Mouse (Mus musculus): ENCODE measurements around the gene Dgki. TPM values are rescaled to one million over a fixed set of nuclear protein-coding genes. Genes with fewer than 3 reads are reported as not detected.

The Dgki gene
- total RNA-seq, 1 experiment: 0.94 TPM

GRCm38 (mm10) chr6:37261236-37261852 lies 38.6 kb downstream of the Dgki start:
- no peak overlapping the region for H3K4me3 ChIP-seq (ENCODE audit: insufficient read depth in 1 of 2, low read depth in 1 of 2, low read length in 2 of 2, poor library complexity in 1 of 2, severe bottlenecking in 1 of 2)
- no peak overlapping the region for H3K27ac ChIP-seq (ENCODE audit: insufficient read depth, low read depth, low read length, poor library complexity, severe bottlenecking)
- H3K9me3 ChIP-seq (ENCODE audit: control insufficient read depth, insufficient read depth, low read depth, low read length): no peaks in the 10 kb centered on the region
- H3K9ac ChIP-seq (ENCODE audit: insufficient read depth, low read depth, low read length, poor library complexity, severe bottlenecking): no peak overlapping the region
- no peaks in the 10 kb centered on the region for H3K36me3 ChIP-seq (ENCODE audit: control insufficient read depth, insufficient read depth, low read length, poor library complexity, severe bottlenecking)
- in situ Hi-C loops (cut with MboI; ENCODE audit: low sequenced_read_pairs in 2 of 2, unreplicated experiment in 2 of 2): no loop called here
- no peak for DNase-seq (ENCODE audit: low read depth, low spot score)
- H3K4me1 ChIP-seq (ENCODE audit: control insufficient read depth in 2 of 2, insufficient read depth in 2 of 2, low read length in 2 of 2, poor library complexity in 1 of 2): no peaks in the 10 kb centered on the region
- no peak for TF ChIP-seq ZNF384 (IDR thresholded peaks at IDR 0.05; ENCODE audit: low read depth, low read length)

- TF ChIP-seq CHD2 (IDR thresholded peaks at IDR 0.05; ENCODE audit: low read depth, low read length): no peak
- no peak for TF ChIP-seq ZC3H11A (IDR thresholded peaks at IDR 0.05; ENCODE audit: borderline replicate concordance, low read depth, low read length)
- TF ChIP-seq ZNF384 (IDR thresholded peaks at IDR 0.05; ENCODE audit: low read depth, low read length): no peak
- TF ChIP-seq HCFC1 (IDR thresholded peaks at IDR 0.05; ENCODE audit: borderline replicate concordance, insufficient read depth, low read length): no peak
- TF ChIP-seq MAFK (IDR thresholded peaks at IDR 0.05; ENCODE audit: insufficient read depth, low read depth, low read length): no peak
- DNase-seq (ENCODE audit: low read depth, low spot score): no peak
- no peak overlapping the region for H3K9ac ChIP-seq (ENCODE audit: insufficient read depth, low read depth, low read length, poor library complexity, severe bottlenecking)
- in situ Hi-C loops (cut with MboI; ENCODE audit: low sequenced_read_pairs in 2 of 2, unreplicated experiment in 2 of 2): no loop called here
- no peaks in the 10 kb centered on the region for H3K9me3 ChIP-seq (ENCODE audit: control insufficient read depth, insufficient read depth, low read depth, low read length)
- no peak overlapping the region for H3K27ac ChIP-seq (ENCODE audit: insufficient read depth, low read depth, low read length, poor library complexity, severe bottlenecking)
- no peak overlapping the region for H3K4me3 ChIP-seq (ENCODE audit: insufficient read depth in 1 of 2, low read depth in 1 of 2, low read length in 2 of 2, poor library complexity in 1 of 2, severe bottlenecking in 1 of 2)
- no peaks in the 10 kb centered on the region for H3K4me1 ChIP-seq (ENCODE audit: control insufficient read depth in 2 of 2, insufficient read depth in 2 of 2, low read length in 2 of 2, poor library complexity in 1 of 2)
- H3K36me3 ChIP-seq (ENCODE audit: control insufficient read depth, insufficient read depth, low read length, poor library complexity, severe bottlenecking): no peaks in the 10 kb centered on the region
These were observed 41.3 kb downstream of the Dgki start for GRCm38 (mm10) chr6:37258662-37259061.

- Histone ChIP-seq H3K9ac (ENCODE audit: insufficient read depth, low read depth, low read length, poor library complexity, severe bottlenecking) (no peak overlapping the region), H3K9me3 (ENCODE audit: control insufficient read depth, insufficient read depth, low read depth, low read length) (no peaks in the 10 kb centered on the region), H3K4me3 (ENCODE audit: insufficient read depth in 1 of 2, low read depth in 1 of 2, low read length in 2 of 2, poor library complexity in 1 of 2, severe bottlenecking in 1 of 2) (no peak overlapping the region), H3K4me1 (ENCODE audit: control insufficient read depth in 2 of 2, insufficient read depth in 2 of 2, low read length in 2 of 2, poor library complexity in 1 of 2) (no peaks in the 10 kb centered on the region), H3K36me3 (ENCODE audit: control insufficient read depth, insufficient read depth, low read length, poor library complexity, severe bottlenecking) (no peaks in the 10 kb centered on the region), H3K27ac (ENCODE audit: insufficient read depth, low read depth, low read length, poor library complexity, severe bottlenecking) (no peak overlapping the region)
- no peak for DNase-seq (ENCODE audit: low read depth, low spot score)
- TF ChIP-seq MAFK (IDR thresholded peaks at IDR 0.05; ENCODE audit: insufficient read depth, low read depth, low read length): no peak
- no peak for TF ChIP-seq CHD2 (IDR thresholded peaks at IDR 0.05; ENCODE audit: low read depth, low read length)
- no peak for TF ChIP-seq HCFC1 (IDR thresholded peaks at IDR 0.05; ENCODE audit: borderline replicate concordance, insufficient read depth, low read length)
- TF ChIP-seq ZNF384 (IDR thresholded peaks at IDR 0.05; ENCODE audit: low read depth, low read length): no peak
- TF ChIP-seq ZC3H11A (IDR thresholded peaks at IDR 0.05; ENCODE audit: borderline replicate concordance, low read depth, low read length): no peak
- in situ Hi-C loops (cut with MboI; ENCODE audit: low sequenced_read_pairs in 2 of 2, unreplicated experiment in 2 of 2): no loop called here
These were observed 45.8 kb downstream of the Dgki start for GRCm38 (mm10) chr6:37254144-37254543.

- no peak overlapping the region for H3K27ac ChIP-seq (ENCODE audit: insufficient read depth, low read depth, low read length, poor library complexity, severe bottlenecking)
These were observed 47.4 kb downstream of the Dgki start for GRCm38 (mm10) chr6:37252536-37252935.

GRCm38 (mm10) chr6:37250671-37251070 lies 49.3 kb downstream of the Dgki start:
- H3K4me3 ChIP-seq (ENCODE audit: insufficient read depth in 1 of 2, low read depth in 1 of 2, low read length in 2 of 2, poor library complexity in 1 of 2, severe bottlenecking in 1 of 2): no peak overlapping the region
- DNase-seq (ENCODE audit: low read depth, low spot score): no peak
- no peak overlapping the region for H3K9ac ChIP-seq (ENCODE audit: insufficient read depth, low read depth, low read length, poor library complexity, severe bottlenecking)
- no peaks in the 10 kb centered on the region for H3K9me3 ChIP-seq (ENCODE audit: control insufficient read depth, insufficient read depth, low read depth, low read length)
- no peaks in the 10 kb centered on the region for H3K36me3 ChIP-seq (ENCODE audit: control insufficient read depth, insufficient read depth, low read length, poor library complexity, severe bottlenecking)
- TF ChIP-seq ZNF384 (IDR thresholded peaks at IDR 0.05; ENCODE audit: low read depth, low read length) (no peak), HCFC1 (IDR thresholded peaks at IDR 0.05; ENCODE audit: borderline replicate concordance, insufficient read depth, low read length) (no peak), MAFK (IDR thresholded peaks at IDR 0.05; ENCODE audit: insufficient read depth, low read depth, low read length) (no peak), ZC3H11A (IDR thresholded peaks at IDR 0.05; ENCODE audit: borderline replicate concordance, low read depth, low read length) (no peak), CHD2 (IDR thresholded peaks at IDR 0.05; ENCODE audit: low read depth, low read length) (no peak)
- no peaks in the 10 kb centered on the region for H3K4me1 ChIP-seq (ENCODE audit: control insufficient read depth in 2 of 2, insufficient read depth in 2 of 2, low read length in 2 of 2, poor library complexity in 1 of 2)
- no peak overlapping the region for H3K27ac ChIP-seq (ENCODE audit: insufficient read depth, low read depth, low read length, poor library complexity, severe bottlenecking)
- in situ Hi-C loops (cut with MboI; ENCODE audit: low sequenced_read_pairs in 2 of 2, unreplicated experiment in 2 of 2): no loop called here

More at GRCm38 (mm10) chr6:37252536-37252935, 47.4 kb downstream of the Dgki start:
- Histone ChIP-seq H3K4me3 (ENCODE audit: insufficient read depth in 1 of 2, low read depth in 1 of 2, low read length in 2 of 2, poor library complexity in 1 of 2, severe bottlenecking in 1 of 2) (no peak overlapping the region), H3K9ac (ENCODE audit: insufficient read depth, low read depth, low read length, poor library complexity, severe bottlenecking) (no peak overlapping the region), H3K4me1 (ENCODE audit: control insufficient read depth in 2 of 2, insufficient read depth in 2 of 2, low read length in 2 of 2, poor library complexity in 1 of 2) (no peaks in the 10 kb centered on the region), H3K9me3 (ENCODE audit: control insufficient read depth, insufficient read depth, low read depth, low read length) (no peaks in the 10 kb centered on the region), H3K36me3 (ENCODE audit: control insufficient read depth, insufficient read depth, low read length, poor library complexity, severe bottlenecking) (no peaks in the 10 kb centered on the region)
- in situ Hi-C loops (cut with MboI; ENCODE audit: low sequenced_read_pairs in 2 of 2, unreplicated experiment in 2 of 2): no loop called here
- DNase-seq (ENCODE audit: low read depth, low spot score): no peak
- no peak for TF ChIP-seq ZNF384 (IDR thresholded peaks at IDR 0.05; ENCODE audit: low read depth, low read length)
- no peak for TF ChIP-seq MAFK (IDR thresholded peaks at IDR 0.05; ENCODE audit: insufficient read depth, low read depth, low read length)
- TF ChIP-seq CHD2 (IDR thresholded peaks at IDR 0.05; ENCODE audit: low read depth, low read length): no peak
- TF ChIP-seq ZC3H11A (IDR thresholded peaks at IDR 0.05; ENCODE audit: borderline replicate concordance, low read depth, low read length): no peak
- no peak for TF ChIP-seq HCFC1 (IDR thresholded peaks at IDR 0.05; ENCODE audit: borderline replicate concordance, insufficient read depth, low read length)

Measured in ES-E14 (cell line).